Mouse (Mus musculus) adrenal gland, postnatal 25 days (tissue): ENCODE measurements at regions not wholly inside any gene's neighbourhood (a gene's known extent, or its start where the extent isn't known, plus 50 kb on each side); places are given as distances from the start of the nearest gene placed in this dataset.

Experiments
- DNase-seq: peaks from one replicate; pipeline ENCODE4 v3.0.0; 2021; ENCODE audit warnings: mixed read lengths

GRCm38 (mm10) chr6:116767738-116768522 is 51.2 kb upstream of the Tmem72 start:
- peak; percentile 85 for DNase-seq

- peak; percentile 29 for DNase-seq
Measured at GRCm38 (mm10) chr6:116774954-116775675, 58.4 kb upstream of the Tmem72 start.

- DNase-seq = no peak
Measured at GRCm38 (mm10) chr6:116786553-116787335, 70.0 kb upstream of the Tmem72 start.

- DNase-seq = no peak
Measured at GRCm38 (mm10) chr6:116793321-116793960, 76.7 kb upstream of the Tmem72 start.

GRCm38 (mm10) chr6:116793961-116794336 is 77.2 kb upstream of the Tmem72 start:
- DNase-seq = no peak

- DNase-seq = peak; percentile 15
Measured at GRCm38 (mm10) chr6:116821215-116821912, 104.7 kb upstream of the Tmem72 start.

GRCm38 (mm10) chr6:116822605-116823004 is 105.9 kb upstream of the Tmem72 start:
- DNase-seq = no peak

- DNase-seq = no peak
Measured at GRCm38 (mm10) chr6:116825628-116826027, 108.9 kb upstream of the Tmem72 start.

GRCm38 (mm10) chr6:116829341-116829740 is 112.6 kb upstream of the Tmem72 start:
- peak; percentile 91 for DNase-seq

GRCm38 (mm10) chr6:116845990-116846862 is 129.5 kb upstream of the Tmem72 start:
- DNase-seq = no peak

- no peak for DNase-seq
Measured at GRCm38 (mm10) chr6:116848538-116849093, 131.9 kb upstream of the Tmem72 start.

GRCm38 (mm10) chr6:116854029-116854428 is 137.3 kb upstream of the Tmem72 start:
- DNase-seq = no peak

- DNase-seq = no peak
Measured at GRCm38 (mm10) chr6:116856093-116856492, 139.4 kb upstream of the Tmem72 start.

GRCm38 (mm10) chr6:116856917-116857491 is 140.3 kb upstream of the Tmem72 start:
- DNase-seq = no peak

- no peak for DNase-seq
Measured at GRCm38 (mm10) chr6:116863130-116863529, 146.4 kb upstream of the Tmem72 start.

GRCm38 (mm10) chr6:116863626-116864025 is 146.9 kb upstream of the Tmem72 start:
- DNase-seq = no peak

GRCm38 (mm10) chr6:116893299-116893698 is 176.6 kb upstream of the Tmem72 start:
- DNase-seq = no peak

- no peak for DNase-seq
Measured at GRCm38 (mm10) chr6:116894252-116894651, 177.5 kb upstream of the Tmem72 start.

GRCm38 (mm10) chr6:116895114-116895513 is 178.4 kb upstream of the Tmem72 start:
- DNase-seq = peak; percentile 24

GRCm38 (mm10) chr6:116896132-116896630 is 179.5 kb upstream of the Tmem72 start:
- DNase-seq = no peak
